Mouse (Mus musculus) adipocyte (in vitro differentiated cells): ENCODE measurements around the gene Lgr5.

ENCODE experiments used
- DNase-seq: peaks from one replicate; pipeline ENCODE4 v3.0.0-alpha.2; 2016; ENCODE audit warnings: low spot score

Lgr5 gene

DNA sequence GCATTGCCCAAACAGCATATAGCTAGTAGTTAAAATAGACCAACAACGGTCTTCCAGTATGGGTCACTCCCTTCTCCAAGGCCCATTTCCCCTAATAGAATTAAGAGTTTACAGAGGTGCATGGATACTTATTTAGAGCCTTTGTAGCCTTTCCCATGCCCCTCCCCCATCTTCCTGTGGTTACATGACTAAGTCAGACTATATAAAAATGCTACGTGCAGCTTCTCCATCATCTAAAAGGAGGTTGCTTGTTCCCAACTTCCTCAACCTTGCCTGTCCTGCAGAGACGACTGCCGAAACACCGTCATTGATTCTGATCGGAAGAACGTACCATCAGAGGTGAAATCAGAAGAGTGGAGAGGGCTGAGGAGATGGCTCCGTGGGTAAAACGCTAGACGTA is 82.4 kb downstream of the Lgr5 start:
- DNase-seq: no peak

- no peak for DNase-seq
These were observed 93.8 kb downstream of the Lgr5 start for GRCm38 (mm10) chr10:115493778-115494141.

GRCm38 (mm10) chr10:115492956-115493777 is 94.4 kb downstream of the Lgr5 start:
- DNase-seq: no peak

DNA sequence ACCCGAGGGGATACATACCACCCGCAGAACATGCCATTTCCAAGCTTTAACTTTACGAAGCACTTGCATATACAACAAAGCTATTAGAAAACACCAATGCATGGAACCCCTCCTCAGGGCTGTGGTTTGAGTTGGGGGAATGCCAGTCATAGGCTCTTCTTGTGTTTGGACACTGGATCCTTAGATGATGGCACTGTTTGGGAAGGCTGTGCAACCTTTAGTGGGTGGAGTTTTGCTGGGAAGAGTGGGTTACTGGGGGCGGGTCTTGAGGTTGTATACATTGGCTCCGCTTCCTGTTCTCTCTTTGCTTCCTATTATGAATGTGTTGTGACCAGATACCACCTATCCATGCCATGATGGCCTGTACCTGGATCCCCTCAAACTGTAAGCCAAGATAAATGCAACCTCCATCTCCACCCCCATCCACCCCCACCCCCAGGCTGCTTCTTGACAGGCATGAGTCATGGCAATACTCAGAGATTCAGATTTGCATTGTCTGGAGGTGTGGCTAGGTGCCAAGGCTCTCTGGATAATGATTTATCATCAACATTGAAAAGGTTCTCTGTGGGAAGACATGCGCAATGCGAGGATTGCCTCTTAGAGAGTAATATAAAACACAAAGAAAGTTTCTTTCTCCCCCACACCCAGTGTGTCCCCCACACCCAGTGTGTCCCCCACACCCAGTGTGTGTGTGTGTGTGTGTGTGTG is 95.6 kb downstream of the Lgr5 start:
- no peak for DNase-seq

DNA sequence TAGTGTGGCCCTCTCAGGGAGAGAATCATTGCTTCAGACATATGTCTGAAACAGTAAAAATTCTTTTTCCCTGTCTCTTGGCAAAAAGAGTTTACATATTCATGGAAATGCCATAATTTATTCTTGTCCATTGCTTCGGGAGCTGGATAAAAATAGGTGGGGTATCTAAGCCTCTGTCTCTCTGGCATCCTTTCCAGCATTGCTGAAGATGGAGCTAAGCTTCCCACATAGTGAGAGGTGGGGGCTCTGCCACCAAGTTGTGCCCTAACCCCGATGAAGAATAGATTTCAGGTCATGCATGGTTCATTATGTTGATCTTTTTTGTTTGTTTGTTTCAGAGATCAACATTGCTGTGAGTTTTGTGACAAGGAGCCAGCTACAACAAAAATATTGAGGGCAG is 102.0 kb downstream of the Lgr5 start:
- no peak for DNase-seq

GRCm38 (mm10) chr10:115484660-115485059 is 102.9 kb downstream of the Lgr5 start:
- DNase-seq: no peak

- no peak for DNase-seq
These were observed 109.0 kb downstream of the Lgr5 start for GRCm38 (mm10) chr10:115478441-115479141.

DNA sequence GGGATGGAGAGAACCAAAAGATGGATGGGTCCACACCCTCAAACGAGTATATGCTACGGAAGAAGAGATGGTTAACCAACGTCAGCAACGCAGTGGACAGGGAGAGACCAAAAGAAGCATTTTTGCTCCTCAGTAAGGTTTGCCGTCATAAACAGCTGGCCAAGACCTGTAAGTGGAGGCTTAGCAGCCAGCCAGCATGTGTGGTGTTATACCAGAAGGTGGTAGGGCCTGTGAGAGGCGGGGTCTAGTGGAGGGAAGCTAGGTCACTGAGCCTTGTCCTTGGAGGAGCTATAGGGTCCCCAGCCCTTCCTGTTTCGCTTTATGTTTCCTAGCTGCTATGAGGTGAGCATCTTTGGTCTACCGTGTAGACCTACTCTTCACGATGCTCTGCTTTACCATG is 111.1 kb downstream of the Lgr5 start:
- no peak for DNase-seq

- no peak for DNase-seq
These were observed 112.5 kb downstream of the Lgr5 start for GRCm38 (mm10) chr10:115475000-115475550.

DNA sequence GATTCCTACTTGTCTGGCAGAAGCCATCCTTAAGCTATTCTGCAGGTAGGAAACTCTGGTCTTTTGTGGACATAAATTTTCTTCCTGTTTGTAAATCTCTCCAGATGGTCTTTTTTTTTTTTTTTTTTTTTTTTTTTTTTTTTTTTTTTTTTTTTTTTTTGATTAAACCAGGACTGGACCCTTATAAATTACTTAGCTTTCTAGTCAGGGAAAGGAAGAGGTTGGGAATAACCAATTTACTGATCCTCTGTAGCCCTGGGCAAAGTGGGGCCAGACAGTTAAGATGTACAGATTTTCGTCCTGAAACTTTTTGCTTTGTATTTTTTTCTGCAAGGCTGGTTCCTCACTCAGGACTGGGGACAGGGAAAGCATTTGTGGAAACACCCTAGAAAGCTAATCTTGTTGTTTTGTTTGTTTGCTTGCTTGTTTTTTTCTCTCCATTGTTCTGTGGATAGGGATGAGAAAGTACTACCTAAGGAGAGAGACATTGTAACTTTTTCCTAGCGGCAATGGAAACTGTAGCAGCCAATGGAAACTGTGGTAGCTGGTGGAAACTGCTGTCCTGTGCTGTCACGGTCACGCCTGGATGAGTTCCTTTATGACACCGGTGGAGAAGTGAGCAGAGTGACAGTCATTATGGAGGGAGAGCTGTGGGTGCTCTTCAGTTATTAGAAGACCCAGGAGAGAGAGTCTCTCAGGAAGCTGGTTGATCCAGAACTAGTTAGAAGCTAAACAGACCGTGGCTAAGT is 114.2 kb downstream of the Lgr5 start:
- DNase-seq: no peak

DNA sequence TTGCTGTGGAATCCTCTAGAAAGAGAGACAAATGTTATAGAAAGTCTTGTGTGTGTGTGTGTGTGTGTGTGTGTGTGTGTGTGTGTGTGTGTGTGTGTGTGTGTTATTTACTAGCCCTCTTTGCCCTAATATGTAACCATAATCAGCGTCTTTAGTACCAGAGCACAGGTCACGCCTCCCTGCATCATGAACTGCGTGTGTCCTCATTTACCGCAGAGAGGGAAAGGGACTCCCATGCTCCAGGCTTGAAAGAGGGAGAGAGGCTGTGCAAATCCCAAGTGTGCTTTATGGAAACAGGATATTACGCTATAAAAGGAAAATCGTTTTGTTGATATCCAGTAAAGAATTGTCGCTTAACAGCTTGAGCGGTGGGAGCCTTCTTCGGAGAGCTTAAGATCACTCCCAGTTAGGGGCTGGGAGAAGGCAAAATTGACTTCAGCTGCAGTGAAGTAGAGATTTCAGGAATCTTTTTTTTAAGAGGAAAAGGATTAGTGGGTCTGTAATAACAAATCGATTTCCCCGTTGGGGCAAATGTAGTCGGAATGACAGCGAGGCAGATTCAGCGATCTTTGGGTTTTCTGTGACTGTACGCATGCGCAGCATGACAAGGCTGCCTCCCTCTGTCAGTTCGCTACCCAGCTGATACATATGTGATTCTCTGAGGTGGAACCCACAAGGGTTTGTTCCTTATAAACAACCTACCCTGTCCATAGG is 116.8 kb downstream of the Lgr5 start:
- DNase-seq: no peak

DNA sequence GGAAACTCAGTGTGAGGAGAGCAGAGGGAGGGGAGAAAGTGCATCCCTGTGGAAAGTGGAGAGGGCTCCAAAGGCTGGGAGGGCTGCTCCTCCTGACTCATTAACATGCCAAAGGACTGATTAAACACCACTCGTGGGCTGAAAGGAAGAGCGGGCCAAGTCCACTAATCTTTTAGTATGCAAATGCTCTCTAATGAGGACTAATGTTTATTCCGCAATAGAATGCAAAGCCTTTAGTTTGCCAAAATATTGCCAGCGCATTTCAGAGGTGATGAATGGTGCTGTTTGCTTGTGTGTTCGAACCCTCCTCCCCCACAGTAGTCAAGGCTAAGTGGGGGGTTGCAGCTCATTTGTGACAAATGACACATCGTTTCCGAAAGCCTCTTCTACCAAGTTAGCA is 118.5 kb downstream of the Lgr5 start:
- DNase-seq: no peak

GRCm38 (mm10) chr10:115468632-115469031 is 118.9 kb downstream of the Lgr5 start:
- DNase-seq: no peak

DNA sequence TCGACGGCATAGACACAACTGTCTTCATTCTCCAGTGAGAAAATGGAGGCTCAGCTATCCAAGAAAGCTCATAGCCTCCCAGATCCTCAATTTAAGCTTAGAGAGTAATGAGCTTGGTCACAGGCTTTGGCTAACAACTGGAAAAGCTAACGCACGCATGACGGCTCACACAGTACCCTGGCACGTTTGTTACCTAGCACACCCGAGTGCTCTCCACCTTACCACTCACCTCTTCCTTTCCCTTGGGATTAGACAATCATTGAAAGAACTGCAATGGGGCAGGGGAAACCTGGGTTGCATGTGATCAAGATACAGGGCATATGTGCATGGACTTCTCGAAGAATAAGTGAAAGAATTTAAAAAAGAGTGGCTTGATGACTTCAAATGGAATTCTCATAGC is 119.6 kb downstream of the Lgr5 start:
- DNase-seq: no peak

DNA sequence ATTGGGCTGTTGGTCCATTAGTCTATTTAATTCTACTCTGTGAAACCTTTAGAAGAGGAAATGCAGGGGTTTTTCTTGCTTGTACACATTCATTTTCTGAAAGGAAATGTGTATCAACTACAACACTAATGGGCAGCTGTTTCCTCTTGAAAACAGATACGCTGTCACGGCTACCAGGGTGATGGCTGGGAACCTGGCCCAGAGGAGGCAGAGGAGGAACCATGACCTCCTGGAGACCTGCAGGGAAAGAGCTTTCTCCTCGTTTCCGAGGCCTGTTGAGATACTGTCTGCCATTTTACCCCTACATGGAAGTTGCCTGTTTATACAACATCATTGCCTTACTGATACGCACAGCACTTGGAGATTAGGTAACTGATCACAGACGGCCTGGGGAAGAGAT is 121.8 kb downstream of the Lgr5 start:
- DNase-seq: no peak

- no peak for DNase-seq
These were observed 122.5 kb downstream of the Lgr5 start for GRCm38 (mm10) chr10:115465072-115465471.

GRCm38 (mm10) chr10:115462646-115463045 is 124.9 kb downstream of the Lgr5 start:
- no peak for DNase-seq

- DNase-seq: no peak
These were observed 130.1 kb downstream of the Lgr5 start for GRCm38 (mm10) chr10:115457368-115458021.

GRCm38 (mm10) chr10:115448614-115449013 is 139.0 kb downstream of the Lgr5 start:
- DNase-seq: no peak

GRCm38 (mm10) chr10:115437286-115437685 is 150.3 kb downstream of the Lgr5 start:
- no peak for DNase-seq

DNA sequence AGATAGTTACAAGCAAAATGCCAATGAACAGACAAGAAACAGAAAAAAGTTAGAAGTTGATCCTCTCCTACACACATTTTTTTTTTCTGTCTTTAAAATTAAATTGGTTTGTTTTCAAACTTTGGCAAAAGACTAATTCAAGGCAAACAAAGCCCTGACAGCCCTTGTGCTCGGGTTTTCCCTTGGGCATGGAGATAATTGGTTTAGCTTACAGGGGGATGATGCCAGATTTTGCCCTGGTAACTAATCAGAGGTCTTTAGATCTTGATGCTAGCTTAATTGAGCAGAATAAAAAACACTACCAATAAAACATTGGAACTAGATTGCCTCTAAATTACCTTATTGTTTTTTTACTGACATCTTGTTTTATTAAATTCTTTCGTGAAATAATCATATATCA is 162.2 kb downstream of the Lgr5 start:
- DNase-seq: no peak
